Mouse (Mus musculus) liver, postnatal 0 days (tissue): ENCODE measurements at regions not wholly inside any gene's neighbourhood (a gene's known extent, or its start where the extent isn't known, plus 50 kb on each side); places are given as distances from the start of the nearest gene placed in this dataset.

Experiments
- CTCF ChIP-seq: sonication (generic); IDR thresholded peaks from 2 replicates; pipeline ENCODE4 v1.5.1; 2016; ENCODE audit warnings: antibody characterized with exemption, low read depth
- EP300 ChIP-seq: IDR thresholded peaks from 2 replicates; pipeline ENCODE4 v1.6.1; 2016; ENCODE audit warnings: antibody characterized with exemption, low read depth, mild to moderate bottlenecking

DNA sequence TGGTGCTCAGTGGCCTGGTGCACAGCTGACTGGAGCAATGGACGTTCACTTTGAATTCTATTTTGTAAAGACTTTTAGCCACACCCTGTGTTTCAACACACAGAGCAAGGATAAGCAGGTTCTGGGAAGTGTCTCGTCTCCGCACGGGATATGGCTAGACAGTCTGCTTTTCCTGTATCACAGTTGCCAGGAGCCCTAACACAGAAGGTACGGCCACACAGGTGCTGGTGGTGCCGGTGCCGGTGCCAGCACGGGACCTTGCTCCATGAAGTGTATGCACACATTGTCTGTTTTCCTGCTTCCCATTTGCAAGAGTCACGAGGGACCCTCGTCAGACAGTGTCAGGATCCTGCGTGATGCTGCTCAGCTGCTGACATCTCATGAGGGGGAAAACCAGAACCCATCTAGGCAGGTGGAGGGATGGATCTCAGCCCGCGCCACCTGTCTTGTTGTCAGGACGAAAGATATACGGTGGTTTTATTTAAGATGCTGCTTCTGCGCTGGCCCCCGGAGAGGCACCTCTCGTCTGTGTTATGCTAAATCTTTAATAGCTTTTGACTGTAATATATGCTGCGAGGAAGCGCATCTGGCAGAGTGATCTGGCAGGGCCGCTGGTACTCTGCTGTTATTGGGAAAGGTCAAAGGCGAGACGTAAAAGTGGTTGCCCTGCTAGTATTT lies 64.4 kb upstream of the Hdac4 start:
- TF ChIP-seq CTCF (no peak), EP300 (no peak)
